Mouse (Mus musculus) C2C12 (cell line): ENCODE measurements at regions not wholly inside any gene's neighbourhood (a gene's known extent, or its start where the extent isn't known, plus 50 kb on each side); places are given as distances from the start of the nearest gene placed in this dataset.

Source experiments
- CTCF ChIP-seq: IDR thresholded peaks from one replicate; pipeline ENCODE4 v1.5.1; 2011; ENCODE audit not compliant: control insufficient read depth, insufficient read depth, insufficient read length
- MAX ChIP-seq: IDR thresholded peaks from one replicate; pipeline ENCODE4 v1.6.1; 2011; ENCODE audit warnings: mild to moderate bottlenecking, control low read depth
- USF1 ChIP-seq: IDR thresholded peaks from one replicate; pipeline ENCODE4 v1.6.1; 2011; ENCODE audit warnings: low read depth, mild to moderate bottlenecking, control low read depth, moderate library complexity

GRCm38 (mm10) chr9:120699781-120700180, 128.5 kb downstream of the Rpl14 start:
- TF ChIP-seq CTCF = no peak
- no peak for TF ChIP-seq USF1
- no peak for TF ChIP-seq MAX
